Mouse (Mus musculus) brain, embryonic 14.5 days (tissue): ENCODE results near the gene Bri3.

Experiments
- CTCF ChIP-seq: fragments of 200-500 bp; IDR thresholded peaks from 2 replicates; pipeline ENCODE4 v1.5.1; 2012; ENCODE audit warnings: inconsistent platforms, mild to moderate bottlenecking, moderate library complexity, borderline replicate concordance; ENCODE audit not compliant: insufficient read depth, insufficient read length; ENCODE audit errors: extremely low read depth
- POLR2A ChIP-seq: fragments of 200-500 bp; IDR thresholded peaks from 2 replicates; pipeline ENCODE4 v1.6.1; 2012; ENCODE audit warnings: mild to moderate bottlenecking, inconsistent platforms, borderline replicate concordance; ENCODE audit not compliant: poor library complexity, insufficient read depth, insufficient read length, severe bottlenecking; ENCODE audit errors: extremely low read depth

DNA sequence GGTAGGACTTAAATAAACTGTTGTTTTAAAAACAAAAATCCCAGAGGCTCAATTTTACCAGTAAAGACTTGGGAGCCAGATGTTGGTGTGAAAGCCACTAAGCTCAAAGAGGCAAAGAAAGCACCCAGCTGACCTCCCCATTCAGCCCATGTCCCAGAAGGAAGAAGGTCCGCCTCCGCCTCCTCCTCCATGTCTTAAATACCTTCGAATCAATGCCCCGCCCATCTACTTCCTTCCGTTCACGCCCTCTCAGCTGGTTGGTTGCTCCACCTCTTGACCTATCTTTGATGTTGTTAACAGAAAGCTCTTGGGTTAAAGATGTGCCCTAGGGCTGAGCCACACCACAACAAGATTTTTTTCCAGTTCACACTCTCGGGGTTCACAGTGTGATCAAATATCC lies 14.0 kb upstream of the Bri3 start:
- no peak for TF ChIP-seq POLR2A
- TF ChIP-seq CTCF = no peak
